Mouse (Mus musculus) kidney, postnatal 0 days (tissue): ENCODE measurements at regions not wholly inside any gene's neighbourhood (a gene's known extent, or its start where the extent isn't known, plus 50 kb on each side); places are given as distances from the start of the nearest gene placed in this dataset.

Source experiments
- ATAC-seq: fragments of 200-750 bp; cut with Nextera tagmentation; replicated peaks from 2 replicates; pipeline ENCODE4 v1.8.0; 2017; ENCODE audit warnings: low read depth, moderate number of reproducible peaks, moderate TSS enrichment, moderate library complexity; ENCODE audit not compliant: low FRiP score
- DNase-seq: peaks from one replicate; pipeline ENCODE4 v3.0.0-alpha.2; 2016; ENCODE audit warnings: low spot score
- H3K27ac ChIP-seq: fragments of 300-500 bp; sonication (generic); 2 replicates; pipeline ENCODE4 v1.5.1; 2014; ENCODE audit warnings: mild to moderate bottlenecking
- H3K27me3 ChIP-seq: fragments of 300-500 bp; sonication (generic); 2 replicates; pipeline ENCODE4 v1.6.1; 2014; ENCODE audit warnings: low read length, mixed read lengths; ENCODE audit not compliant: insufficient read depth
- H3K36me3 ChIP-seq: fragments of 300-500 bp; sonication (generic); 2 replicates; pipeline ENCODE4 v1.6.1; 2014; ENCODE audit warnings: low read length, mixed read lengths; ENCODE audit not compliant: insufficient read depth
- H3K4me1 ChIP-seq: fragments of 300-500 bp; sonication (generic); replicated peaks from 2 replicates; pipeline ENCODE4 v1.6.1; 2014; ENCODE audit warnings: antibody characterized with exemption, low read length, mixed read lengths; ENCODE audit not compliant: insufficient read depth
- H3K4me2 ChIP-seq: fragments of 300-500 bp; sonication (generic); 2 replicates; pipeline ENCODE4 v1.6.1; 2014; ENCODE audit warnings: mild to moderate bottlenecking, low read length, moderate library complexity, mixed read lengths
- H3K4me3 ChIP-seq: fragments of 300-500 bp; sonication (generic); replicated peaks from 2 replicates; pipeline ENCODE4 v1.5.1; 2014; ENCODE audit warnings: low read depth, low read length
- H3K9ac ChIP-seq: fragments of 300-500 bp; sonication (generic); 2 replicates; pipeline ENCODE4 v1.6.1; 2014; ENCODE audit warnings: low read depth, low read length
- H3K9me3 ChIP-seq: fragments of 300-500 bp; sonication (generic); replicated peaks from 2 replicates; pipeline ENCODE4 v1.6.1; 2016; ENCODE audit warnings: low read length, inconsistent platforms, mixed read lengths
- CTCF ChIP-seq: IDR thresholded peaks from 2 replicates; pipeline ENCODE4 v1.5.1; 2016; ENCODE audit warnings: antibody characterized with exemption, low read depth, mild to moderate bottlenecking, moderate library complexity
- WGBS: fragments of 180-500 bp; shearing (Covaris S2); extraction: QIAGEN DNeasy Blood & Tissue Kit; methylation state at CpG from one replicate; pipeline ENCODE4 v1.1.7; 2014; 5-methylcytosine and 5-hydroxymethylcytosine counted together

GRCm38 (mm10) chr2:134059916-134060618, 494.1 kb downstream of the Hao1 start:
- DNase-seq: no peak
- Histone ChIP-seq H3K4me2 (no peak overlapping the region), H3K36me3 (no peaks in the 10 kb centered on the region), H3K27me3 (no peaks in the 10 kb centered on the region), H3K9me3 (no peaks in the 10 kb centered on the region), H3K27ac (no peak overlapping the region), H3K4me3 (no peak overlapping the region), H3K4me1 (no peaks in the 10 kb centered on the region), H3K9ac (no peak overlapping the region)
- TF ChIP-seq CTCF: no peak
- WGBS: 82% methylated on average over 2 of the region's 2 CpGs
- ATAC-seq: no peak

GRCm38 (mm10) chr2:134036359-134036874, 484.5 kb downstream of the Bmp2 start:
- Histone ChIP-seq H3K4me3 (no peak overlapping the region), H3K27ac (no peak overlapping the region), H3K4me1 (no peaks in the 10 kb centered on the region), H3K4me2 (no peak overlapping the region), H3K36me3 (no peaks in the 10 kb centered on the region), H3K27me3 (no peaks in the 10 kb centered on the region), H3K9ac (no peak overlapping the region), H3K9me3 (no peaks in the 10 kb centered on the region)
- ATAC-seq (no peak), DNase-seq (no peak)
- no peak for TF ChIP-seq CTCF
- 79% methylated on average over 6 of the region's 6 CpGs for WGBS

GRCm38 (mm10) chr2:134029631-134030414, 477.9 kb downstream of the Bmp2 start:
- H3K4me2 ChIP-seq: no peak overlapping the region
- WGBS: 58% methylated on average over 4 of the region's 4 CpGs
- peak; percentile 71 for TF ChIP-seq CTCF

GRCm38 (mm10) chr2:134029153-134029552, 477.2 kb downstream of the Bmp2 start:
- TF ChIP-seq CTCF: no peak
- no peak for DNase-seq
- Histone ChIP-seq H3K9ac (no peak overlapping the region), H3K4me1 (no peaks in the 10 kb centered on the region), H3K27me3 (no peaks in the 10 kb centered on the region), H3K4me3 (no peak overlapping the region), H3K27ac (no peak overlapping the region), H3K9me3 (no peaks in the 10 kb centered on the region), H3K36me3 (no peaks in the 10 kb centered on the region), H3K4me2 (no peak overlapping the region)
- WGBS: 87% methylated on average over 2 of the region's 2 CpGs
- ATAC-seq: no peak

More at GRCm38 (mm10) chr2:134029631-134030414, 477.9 kb downstream of the Bmp2 start:
- no peak overlapping the region for H3K9ac ChIP-seq
- H3K4me1 ChIP-seq: no peaks in the 10 kb centered on the region
- no peaks in the 10 kb centered on the region for H3K27me3 ChIP-seq
- no peaks in the 10 kb centered on the region for H3K36me3 ChIP-seq
- no peak overlapping the region for H3K27ac ChIP-seq
- H3K9me3 ChIP-seq: no peaks in the 10 kb centered on the region
- no peak overlapping the region for H3K4me3 ChIP-seq
- DNase-seq (peak; percentile 48), ATAC-seq (no peak)

- Histone ChIP-seq H3K9ac (no peak overlapping the region), H3K9me3 (no peaks in the 10 kb centered on the region), H3K27me3 (no peaks in the 10 kb centered on the region), H3K4me3 (no peak overlapping the region), H3K4me1 (no peaks in the 10 kb centered on the region), H3K36me3 (no peaks in the 10 kb centered on the region), H3K4me2 (no peak overlapping the region), H3K27ac (no peak overlapping the region)
- peak; percentile 52 for DNase-seq
- ATAC-seq: no peak; the same call in 1 of the 2 replicates
- peak; percentile 81 for TF ChIP-seq CTCF
These were observed 465.1 kb downstream of the Bmp2 start for GRCm38 (mm10) chr2:134017109-134017508.

- 57% methylated on average over 1 of the region's 1 CpGs for WGBS
- Histone ChIP-seq H3K4me1 (no peaks in the 10 kb centered on the region), H3K27me3 (no peaks in the 10 kb centered on the region), H3K9ac (no peak overlapping the region), H3K4me2 (no peak overlapping the region), H3K9me3 (no peaks in the 10 kb centered on the region), H3K27ac (no peak overlapping the region), H3K36me3 (no peaks in the 10 kb centered on the region), H3K4me3 (no peak overlapping the region)
- DNase-seq: no peak
- TF ChIP-seq CTCF: no peak
- no peak for ATAC-seq
These were observed 451.2 kb downstream of the Bmp2 start for GRCm38 (mm10) chr2:134003146-134003545.
